ENCODE assay signal across 11 mouse cellular contexts in genomic region chr11:8068873-8069272, GRCm38 (mm10).
A peak's percentile ranks its signal among the peaks of the same experiment; 100 is the strongest.
DNase-seq lines count a peak whose midpoint lies in the region; ATAC-seq and TF ChIP-seq lines count a peak whose summit lies in the region.
"Had no signal": no experiment of that assay in that cellular context is flagged by ENCODE, and none has a peak within 500 bp of the region (broad histone marks: within the 10 kb centered on the region; RNA-seq: fewer than 3 reads in every experiment).

No protein-coding gene starts in this region.

- TF ChIP-seq EP300 in lung, postnatal 0 days (IDR thresholded peaks at IDR 0.05): no peak

- no peaks in the 10 kb centered on the region for H3K27me3 ChIP-seq in heart, embryonic 11.5 days (ENCODE audit: control insufficient read depth, insufficient read depth, low read length)
- no peaks in the 10 kb centered on the region for H3K27me3 ChIP-seq in lung, postnatal 0 days (replicated peaks; ENCODE audit: insufficient read depth, low read length)
- H3K27me3 ChIP-seq in embryonic facial prominence, embryonic 14.5 days (replicated peaks; ENCODE audit: control insufficient read depth, insufficient read depth, low read length): no peaks in the 10 kb centered on the region
- no peaks in the 10 kb centered on the region for H3K27me3 ChIP-seq in neural tube, embryonic 13.5 days
- H3K27me3 ChIP-seq: heart, embryonic 15.5 days had no signal

- H3K4me2 ChIP-seq in heart, embryonic 11.5 days: no peak overlapping the region
- H3K4me2 ChIP-seq in lung, postnatal 0 days (replicated peaks; ENCODE audit: low read depth, low read length): no peak overlapping the region
- no peak overlapping the region for H3K4me2 ChIP-seq in embryonic facial prominence, embryonic 14.5 days (ENCODE audit: low read depth, low read length)
- H3K4me2 ChIP-seq in neural tube, embryonic 13.5 days: no peak overlapping the region
- H3K4me2 ChIP-seq: heart, embryonic 15.5 days had no signal

- WGBS in heart, embryonic 11.5 days (ENCODE audit: insufficient replicate concordance): 37% methylated on average over 3 of the region's 3 CpGs
- 32% methylated on average over 3 of the region's 3 CpGs for WGBS in lung, postnatal 0 days
- WGBS in embryonic facial prominence, embryonic 14.5 days: 4% methylated on average over 3 of the region's 3 CpGs
- 20% methylated on average over 3 of the region's 3 CpGs for WGBS in neural tube, embryonic 13.5 days

- H3K9me3 ChIP-seq in heart, embryonic 11.5 days (replicated peaks; ENCODE audit: control insufficient read depth, low read length): no peaks in the 10 kb centered on the region
- no peaks in the 10 kb centered on the region for H3K9me3 ChIP-seq in lung, postnatal 0 days (ENCODE audit: low read length)
- no peaks in the 10 kb centered on the region for H3K9me3 ChIP-seq in embryonic facial prominence, embryonic 14.5 days (ENCODE audit: control insufficient read depth, low read length)
- no peaks in the 10 kb centered on the region for H3K9me3 ChIP-seq in neural tube, embryonic 13.5 days
- H3K9me3 ChIP-seq: heart, embryonic 15.5 days had no signal

- no peak overlapping the region for H3K4me3 ChIP-seq in heart, embryonic 11.5 days (ENCODE audit: low read depth, low read length)
- H3K4me3 ChIP-seq in lung, postnatal 0 days (ENCODE audit: low read depth, low read length): no peak overlapping the region
- no peak overlapping the region for H3K4me3 ChIP-seq in embryonic facial prominence, embryonic 14.5 days (ENCODE audit: low read depth, low read length)
- H3K4me3 ChIP-seq in neural tube, embryonic 13.5 days: no peak overlapping the region
- H3K4me3 ChIP-seq: heart, embryonic 15.5 days had no signal

- no peak for ATAC-seq in heart, embryonic 11.5 days (replicated peaks; ENCODE audit: insufficient number of reproducible peaks, low FRiP score, low TSS enrichment)
- ATAC-seq in lung, postnatal 0 days: no peak
- ATAC-seq in embryonic facial prominence, embryonic 14.5 days (ENCODE audit: low read depth): peak; percentile 41
- ATAC-seq in neural tube, embryonic 13.5 days (ENCODE audit: low read depth): peak; percentile 47
- ATAC-seq in CD4-positive, CD25-positive, alpha-beta regulatory T cell, adult 4 months: no peak

- peak; percentile 9 to 25 for DNase-seq in heart, adult 18-20 months
- peak; percentile 9 for DNase-seq in lung, postnatal 0 days (ENCODE audit: low spot score)
- DNase-seq in lung, postnatal 10 days: no peak
- peak; percentile 82 for DNase-seq in embryonic facial prominence, embryonic 14.5 days (ENCODE audit: low spot score)
- no peak for DNase-seq in testis, postnatal 10 days (ENCODE audit: low spot score)
- DNase-seq: adrenal gland, adult 8-10 months had no signal

- H3K9ac ChIP-seq in heart, embryonic 11.5 days (ENCODE audit: low read depth, low read length): no peak overlapping the region
- H3K9ac ChIP-seq in lung, postnatal 0 days (replicated peaks; ENCODE audit: low read depth): no peak overlapping the region
- no peak overlapping the region for H3K9ac ChIP-seq in embryonic facial prominence, embryonic 14.5 days (ENCODE audit: low read depth, low read length)
- H3K9ac ChIP-seq in neural tube, embryonic 13.5 days: no peak overlapping the region
- H3K9ac ChIP-seq: heart, embryonic 15.5 days had no signal

- H3K27ac ChIP-seq in heart, embryonic 11.5 days (ENCODE audit: low read depth, low read length): no peak overlapping the region
- H3K27ac ChIP-seq in lung, postnatal 0 days (ENCODE audit: low read length): no peak overlapping the region
- no peak overlapping the region; the same call in 1 of the 2 replicates for H3K27ac ChIP-seq in embryonic facial prominence, embryonic 14.5 days (replicated peaks; ENCODE audit: low read depth, low read length)
- no peak overlapping the region for H3K27ac ChIP-seq in neural tube, embryonic 13.5 days (replicated peaks)
- H3K27ac ChIP-seq: heart, embryonic 15.5 days; macrophage had no signal

- H3K36me3 ChIP-seq in heart, embryonic 11.5 days (ENCODE audit: control insufficient read depth, insufficient read depth, low read length): no peaks in the 10 kb centered on the region
- no peaks in the 10 kb centered on the region for H3K36me3 ChIP-seq in lung, postnatal 0 days (ENCODE audit: insufficient read depth, low read length)
- no peaks in the 10 kb centered on the region for H3K36me3 ChIP-seq in embryonic facial prominence, embryonic 14.5 days (ENCODE audit: control insufficient read depth, insufficient read depth, low read length)
- H3K36me3 ChIP-seq in neural tube, embryonic 13.5 days: no peaks in the 10 kb centered on the region
- H3K36me3 ChIP-seq: heart, embryonic 15.5 days had no signal

- H3K4me1 ChIP-seq in heart, embryonic 11.5 days (ENCODE audit: control insufficient read depth, insufficient read depth, low read length): no peaks in the 10 kb centered on the region
- no peaks in the 10 kb centered on the region for H3K4me1 ChIP-seq in lung, postnatal 0 days (ENCODE audit: insufficient read depth, low read depth, low read length)
- no peaks in the 10 kb centered on the region for H3K4me1 ChIP-seq in embryonic facial prominence, embryonic 14.5 days (ENCODE audit: control insufficient read depth, insufficient read depth, low read length)
- H3K4me1 ChIP-seq in neural tube, embryonic 13.5 days (replicated peaks): peaks cover 7% of the 10 kb centered on the region; the same call in 1 of the 2 replicates
- H3K4me1 ChIP-seq: heart, embryonic 15.5 days had no signal

- TF ChIP-seq CTCF in lung, postnatal 0 days (IDR thresholded peaks at IDR 0.05): no peak

Comparison
In these comparisons a context has a peak if more than half of its experiments do, and no peak if none do; other contexts are left out.
1. DNase-seq: peak in heart, adult 18-20 months (2 of 2), lung, postnatal 0 days (single experiment) and embryonic facial prominence, embryonic 14.5 days (single experiment); none in lung, postnatal 10 days (single experiment) and testis, postnatal 10 days (single experiment).
2. ATAC-seq: peak in embryonic facial prominence, embryonic 14.5 days (single experiment) and neural tube, embryonic 13.5 days (single experiment); none in heart, embryonic 11.5 days (single experiment), lung, postnatal 0 days (single experiment) and CD4-positive, CD25-positive, alpha-beta regulatory T cell, adult 4 months (single experiment).